Mouse (Mus musculus) hindbrain, embryonic 14.5 days (tissue): ENCODE data around the gene 2700081O15Rik. TPM values are rescaled to one million over a fixed set of nuclear protein-coding genes. Genes with fewer than 3 reads are reported as not detected.

Experiments
- ATAC-seq: fragments of 200-750 bp; cut with Nextera tagmentation; 2 replicates; pipeline ENCODE4 v1.8.0; 2017; ENCODE audit warnings: moderate number of reproducible peaks, mild to moderate bottlenecking, moderate TSS enrichment, moderate library complexity; ENCODE audit not compliant: low FRiP score
- DNase-seq: peaks from one replicate; pipeline ENCODE4 v3.0.0-alpha.2; 2015; ENCODE audit warnings: low spot score
- H3K27ac ChIP-seq: fragments of 300-500 bp; sonication (generic); 2 replicates; pipeline ENCODE4 v1.5.1; 2014; ENCODE audit warnings: mild to moderate bottlenecking, moderate library complexity
- H3K27me3 ChIP-seq: fragments of 300-500 bp; sonication (generic); 2 replicates; pipeline ENCODE4 v1.6.1; 2014; ENCODE audit warnings: mild to moderate bottlenecking, low read length, mixed read lengths; ENCODE audit not compliant: control insufficient read depth, insufficient read depth
- H3K36me3 ChIP-seq: fragments of 300-500 bp; sonication (generic); replicated peaks from 2 replicates; pipeline ENCODE4 v1.6.1; 2014; ENCODE audit not compliant: control insufficient read depth, insufficient read depth
- H3K4me1 ChIP-seq: fragments of 300-500 bp; sonication (generic); replicated peaks from 2 replicates; pipeline ENCODE4 v1.6.1; 2014; ENCODE audit warnings: antibody characterized with exemption, low read length, mixed read lengths; ENCODE audit not compliant: control insufficient read depth, insufficient read depth
- H3K4me2 ChIP-seq: fragments of 300-500 bp; sonication (generic); replicated peaks from 2 replicates; pipeline ENCODE4 v1.6.1; 2014; ENCODE audit warnings: mild to moderate bottlenecking, moderate library complexity
- H3K4me3 ChIP-seq: fragments of 300-500 bp; sonication (generic); replicated peaks from 2 replicates; pipeline ENCODE4 v1.5.1; 2014; ENCODE audit warnings: mild to moderate bottlenecking, low read length
- H3K9ac ChIP-seq: fragments of 300-500 bp; sonication (generic); 2 replicates; pipeline ENCODE4 v1.6.1; 2014
- H3K9me3 ChIP-seq: fragments of 300-500 bp; sonication (generic); 2 replicates; pipeline ENCODE4 v1.6.1; 2016; ENCODE audit warnings: low read length; ENCODE audit not compliant: control insufficient read depth
- WGBS: fragments of 180-500 bp; shearing (Covaris S2); extraction: QIAGEN DNeasy Blood & Tissue Kit; methylation state at CpG from one replicate; pipeline ENCODE4 v1.1.7; 2014; 5-methylcytosine and 5-hydroxymethylcytosine counted together
- polyA plus RNA-seq: library from polyadenylated mRNA; unstranded; fragments of >200 nt; fragmentation: Nextera tagmentation; extraction: Ambion mirVana; gene quantifications from 2 replicates; pipeline ENCODE4 v1.2.1, GENCODE M21; 2014

2700081O15Rik gene
- polyA plus RNA-seq, 1 experiment from 2014 or later = 15.4 TPM

DNA sequence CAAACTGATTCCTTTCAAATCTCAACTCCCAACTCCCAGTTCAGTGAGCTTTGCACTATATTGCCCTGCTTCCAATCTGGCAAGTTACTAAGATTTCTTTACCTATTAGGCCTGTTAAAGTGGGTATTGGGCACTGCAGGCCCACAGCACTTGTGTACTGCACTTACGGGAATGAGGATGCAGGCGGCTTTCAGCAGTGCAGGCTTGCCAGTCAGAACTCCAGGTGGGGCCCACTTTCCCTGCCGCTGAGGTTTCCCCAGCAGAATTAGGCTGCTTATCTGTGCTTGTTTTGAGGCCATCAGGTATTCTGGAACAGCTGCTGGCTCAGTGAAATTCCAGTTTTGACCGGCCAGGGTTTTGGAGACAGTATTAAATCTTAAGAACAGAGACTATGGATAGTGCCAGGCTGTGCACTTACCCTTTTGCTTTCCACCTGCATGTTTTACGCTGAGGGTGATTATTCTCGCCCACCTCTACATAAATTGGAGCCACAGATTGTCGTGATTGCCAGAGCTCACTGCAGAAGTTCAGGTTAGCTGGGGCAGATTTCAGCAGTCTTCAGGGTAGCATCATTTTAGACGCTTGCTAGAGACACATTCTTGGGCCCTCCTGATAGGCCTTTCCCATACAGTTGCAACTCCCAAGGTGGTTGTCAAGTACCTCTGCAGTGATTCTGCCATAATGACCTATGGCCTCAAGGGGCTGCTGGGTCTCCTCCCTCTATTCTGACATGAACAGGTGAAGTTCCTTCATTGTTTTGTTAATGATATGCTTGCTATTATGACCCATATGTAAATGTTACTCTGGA is 7.4 kb downstream of the 2700081O15Rik start:
- peaks cover 45% of the 10 kb centered on the region for H3K4me1 ChIP-seq
- peaks cover 85% of the 10 kb centered on the region for H3K36me3 ChIP-seq
- ATAC-seq = no peak
- H3K4me3 ChIP-seq = no peak overlapping the region; the same call in 1 of the 2 replicates
- peak overlapping the region; percentile 90 for H3K4me2 ChIP-seq
- no peaks in the 10 kb centered on the region for H3K9me3 ChIP-seq
- 48% methylated on average over 8 of the region's 8 CpGs for WGBS
- H3K27me3 ChIP-seq = no peaks in the 10 kb centered on the region
- peak overlapping the region; percentile 1; the same call in 1 of the 2 replicates for H3K27ac ChIP-seq
- no peak for DNase-seq
- peak overlapping the region; percentile 100 for H3K9ac ChIP-seq

- DNase-seq (no peak), ATAC-seq (no peak)
- Histone ChIP-seq H3K27ac (no peak overlapping the region), H3K4me2 (0 out of 2 replicates have a peak overlapping the region, but pooled peaks have one; percentile 90), H3K4me1 (peaks cover 39% of the 10 kb centered on the region), H3K9me3 (no peaks in the 10 kb centered on the region), H3K27me3 (no peaks in the 10 kb centered on the region), H3K4me3 (no peak overlapping the region), H3K36me3 (peaks cover 83% of the 10 kb centered on the region), H3K9ac (no peak overlapping the region)
- 49% methylated on average over 3 of the region's 3 CpGs for WGBS
Measured at GRCm38 (mm10) chr19:7425398-7425775, 8.0 kb downstream of the 2700081O15Rik start.

GRCm38 (mm10) chr19:7434887-7435286 is 17.5 kb downstream of the 2700081O15Rik start:
- Histone ChIP-seq H3K9me3 (no peaks in the 10 kb centered on the region), H3K27me3 (no peaks in the 10 kb centered on the region), H3K4me1 (no peaks in the 10 kb centered on the region), H3K4me2 (no peak overlapping the region), H3K9ac (no peak overlapping the region), H3K36me3 (peaks cover 60% of the 10 kb centered on the region), H3K27ac (no peak overlapping the region), H3K4me3 (no peak overlapping the region)
- ATAC-seq = no peak
- 89% methylated on average over 2 of the region's 2 CpGs for WGBS
- no peak for DNase-seq

DNA sequence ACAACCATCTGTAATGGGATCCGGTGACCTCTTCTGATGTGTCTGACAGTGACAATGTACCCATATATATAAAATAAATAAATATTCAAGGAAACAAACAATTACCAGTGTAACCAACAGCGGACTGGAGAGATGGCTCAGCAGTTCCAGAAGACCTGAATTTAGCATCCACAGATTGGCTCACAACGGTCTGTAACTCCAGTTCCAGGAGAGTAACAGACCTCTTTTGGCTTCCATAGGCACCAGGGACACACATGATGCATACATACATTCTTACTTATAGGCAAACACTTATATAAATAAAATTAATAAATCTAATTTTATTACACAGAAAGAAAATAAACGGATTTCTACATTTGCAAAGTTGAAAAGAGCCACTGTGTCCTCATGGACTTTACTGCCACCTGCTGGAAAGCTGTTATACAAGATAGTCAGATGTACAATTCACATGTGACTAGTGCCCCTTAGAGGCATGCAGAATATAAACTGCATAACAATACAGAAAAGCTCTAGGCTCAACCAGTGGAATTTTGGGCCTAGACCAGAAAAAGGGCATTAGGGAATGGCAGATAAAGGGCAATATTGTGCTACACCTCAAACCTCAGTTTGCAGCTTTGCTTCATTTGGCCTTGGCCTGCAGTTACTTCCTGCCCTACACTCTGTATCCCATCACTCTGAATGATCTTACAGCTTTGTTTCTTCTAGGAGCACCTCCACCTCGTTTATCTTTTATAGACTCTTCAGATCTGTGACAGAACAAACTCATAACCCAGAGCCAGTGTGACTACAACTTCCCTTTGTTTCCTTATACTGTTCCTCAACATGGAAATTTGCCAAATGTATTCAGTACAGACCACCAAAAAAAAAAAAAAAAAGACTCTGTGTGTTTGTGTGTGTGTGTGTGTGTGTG is 18.9 kb downstream of the 2700081O15Rik start:
- WGBS = 77% methylated on average over 5 of the region's 5 CpGs
- ATAC-seq (peak; percentile 56; the same call in 1 of the 2 replicates), DNase-seq (peak; percentile 82)
- H3K4me2 ChIP-seq = no peak overlapping the region
- no peak overlapping the region for H3K4me3 ChIP-seq
- no peaks in the 10 kb centered on the region for H3K27me3 ChIP-seq
- H3K9ac ChIP-seq = no peak overlapping the region
- H3K9me3 ChIP-seq = no peaks in the 10 kb centered on the region
- peaks cover 48% of the 10 kb centered on the region for H3K36me3 ChIP-seq
- H3K27ac ChIP-seq = no peak overlapping the region
- no peaks in the 10 kb centered on the region for H3K4me1 ChIP-seq

DNA sequence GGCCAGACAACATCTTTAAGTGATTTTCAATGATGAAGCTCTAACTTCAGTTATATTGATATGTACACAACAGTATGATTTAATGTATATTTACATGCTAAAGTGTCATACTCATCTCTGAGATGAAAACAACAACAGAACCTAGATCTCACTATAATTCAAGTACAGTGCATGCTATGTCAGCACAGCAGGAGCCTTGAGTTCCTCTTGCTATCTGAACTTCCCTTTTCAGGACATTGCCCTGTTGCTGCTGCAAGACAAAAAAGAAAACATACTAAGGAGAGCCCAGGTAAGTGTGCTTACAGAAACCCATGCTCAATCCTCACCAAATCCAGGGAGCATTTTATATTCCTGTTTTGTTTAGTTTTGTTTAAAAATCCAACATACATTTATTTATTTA is 20.9 kb downstream of the 2700081O15Rik start:
- Histone ChIP-seq H3K36me3 (peaks cover 28% of the 10 kb centered on the region), H3K27ac (no peak overlapping the region), H3K4me3 (no peak overlapping the region), H3K4me2 (no peak overlapping the region), H3K27me3 (no peaks in the 10 kb centered on the region), H3K9me3 (no peaks in the 10 kb centered on the region), H3K9ac (no peak overlapping the region), H3K4me1 (no peaks in the 10 kb centered on the region)
- ATAC-seq = no peak
- no peak for DNase-seq

- ATAC-seq (0 out of 2 replicates have a peak, but pooled peaks have one; percentile 51), DNase-seq (peak; percentile 72)
- no peaks in the 10 kb centered on the region for H3K9me3 ChIP-seq
- H3K9ac ChIP-seq = no peak overlapping the region
- 0 out of 2 replicates have a peak overlapping the region, but pooled peaks have one; percentile 14 for H3K27ac ChIP-seq
- peaks cover 11% of the 10 kb centered on the region; the same call in 1 of the 2 replicates for H3K36me3 ChIP-seq
- no peak overlapping the region for H3K4me3 ChIP-seq
- WGBS = 63% methylated on average over 14 of the region's 14 CpGs
- H3K27me3 ChIP-seq = no peaks in the 10 kb centered on the region
- H3K4me1 ChIP-seq = no peaks in the 10 kb centered on the region
- H3K4me2 ChIP-seq = no peak overlapping the region
Measured at GRCm38 (mm10) chr19:7441493-7441892, 24.1 kb downstream of the 2700081O15Rik start.

GRCm38 (mm10) chr19:7445105-7445504 is 27.7 kb downstream of the 2700081O15Rik start:
- no peaks in the 10 kb centered on the region for H3K4me1 ChIP-seq
- H3K9me3 ChIP-seq = no peaks in the 10 kb centered on the region
- whole genome bisulfite sequencing = 93% methylated on average over 2 of the region's 2 CpGs
- DNase-seq = no peak
- ATAC-seq = no peak
- H3K36me3 ChIP-seq = peaks cover 22% of the 10 kb centered on the region; the same call in 1 of the 2 replicates
- no peaks in the 10 kb centered on the region for H3K27me3 ChIP-seq
- no peak overlapping the region for H3K9ac ChIP-seq
- H3K4me2 ChIP-seq = no peak overlapping the region
- H3K27ac ChIP-seq = no peak overlapping the region
- no peak overlapping the region for H3K4me3 ChIP-seq

- Histone ChIP-seq H3K4me1 (no peaks in the 10 kb centered on the region), H3K27me3 (no peaks in the 10 kb centered on the region), H3K9me3 (no peaks in the 10 kb centered on the region), H3K4me2 (no peak overlapping the region), H3K9ac (no peak overlapping the region), H3K4me3 (no peak overlapping the region), H3K36me3 (peaks cover 26% of the 10 kb centered on the region; the same call in 1 of the 2 replicates), H3K27ac (no peak overlapping the region)
- no peak for DNase-seq
- WGBS = 93% methylated on average over 1 of the region's 1 CpGs
- ATAC-seq = no peak
Measured at GRCm38 (mm10) chr19:7445596-7445995, 28.2 kb downstream of the 2700081O15Rik start.

- Histone ChIP-seq H3K9ac (no peak overlapping the region), H3K9me3 (no peaks in the 10 kb centered on the region), H3K4me2 (no peak overlapping the region), H3K27me3 (no peaks in the 10 kb centered on the region), H3K27ac (no peak overlapping the region), H3K4me1 (0 out of 2 replicates have a peak, but pooled peaks cover 7% of the 10 kb centered on the region), H3K36me3 (peaks cover 18% of the 10 kb centered on the region), H3K4me3 (no peak overlapping the region)
- WGBS = 82% methylated on average over 2 of the region's 2 CpGs
- no peak for ATAC-seq
- no peak for DNase-seq
Measured at GRCm38 (mm10) chr19:7456803-7457202, 39.4 kb downstream of the 2700081O15Rik start.
